Mouse (Mus musculus): ENCODE data around the gene Rtn4rl1.

DNA sequence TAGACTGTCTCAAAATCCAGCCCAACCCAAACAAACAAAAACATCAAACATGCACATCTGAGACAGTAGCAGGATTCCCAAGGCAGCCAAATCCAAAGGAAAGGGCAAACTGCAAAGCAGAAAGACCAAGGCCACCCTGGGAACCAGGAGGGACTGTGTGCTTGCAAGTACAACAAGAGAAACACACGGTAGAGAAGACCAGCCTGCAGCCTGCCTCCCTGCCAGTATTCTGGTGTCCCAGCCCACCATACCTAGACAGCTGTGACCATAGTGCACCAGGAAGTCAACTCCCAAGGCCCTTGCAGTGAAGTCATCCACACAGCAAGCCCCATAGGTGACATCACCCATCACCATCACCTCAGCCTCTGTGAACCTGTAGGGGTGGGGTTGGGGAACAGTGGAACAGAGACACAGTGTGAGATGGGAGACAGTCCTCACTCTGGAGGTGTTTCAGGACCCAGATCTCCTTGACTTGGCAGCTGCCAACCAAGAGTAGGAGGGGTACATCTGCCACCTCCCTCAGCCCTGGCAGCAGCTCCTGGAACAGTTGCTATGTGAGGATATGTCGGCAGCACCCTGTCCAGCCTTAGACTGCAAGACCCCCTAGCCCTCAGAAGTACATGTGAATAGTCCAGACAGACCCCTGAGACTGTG, 9.5 kb upstream of the Rtn4rl1 start:
- TF ChIP-seq CTCF (IDR thresholded peaks at IDR 0.05; ENCODE audit: low read depth, low read length) (no peak), POLR2A (IDR thresholded peaks at IDR 0.05; ENCODE audit: extremely low read depth, insufficient read depth, low read length) (no peak)

Measured in liver, adult 2 months (tissue).